Mouse (Mus musculus): Measurements from ENCODE around the gene Smpd1. TPM values are rescaled to one million over a fixed set of nuclear protein-coding genes. Genes with fewer than 3 reads are reported as not detected.

Gene Smpd1
- total RNA-seq, 2 experiments from 2014 or later, result 59.2 to 68.1 TPM

Other genes starting within 250 kb of the Smpd1 start
- gene Olfr689, start 243.2 kb upstream of the Smpd1 start, total RNA-seq (2021), result not detected
- not detected for gene Olfr690, start 220.3 kb upstream of the Smpd1 start, total RNA-seq (2021)
- gene Olfr691, start 212.1 kb upstream of the Smpd1 start, total RNA-seq (2021), result not detected
- not detected for gene Olfr692, start 186.1 kb upstream of the Smpd1 start, total RNA-seq (2021)
- not detected for gene Gm5901, start 179.3 kb upstream of the Smpd1 start, total RNA-seq (2021)
- 10 to 100 TPM; 24.3 to 29.4 TPM for gene Fam160a2, start 154.3 kb upstream of the Smpd1 start, total RNA-seq (2021)
- not detected for gene Cnga4, start 149.8 kb upstream of the Smpd1 start, total RNA-seq (2021)
- under 1 TPM in 1 of 2 experiments, not detected in 1; 0.12 TPM for gene Cckbr, start 128.6 kb upstream of the Smpd1 start, total RNA-seq (2021)
- gene Cavin3, start 72.1 kb upstream of the Smpd1 start, total RNA-seq (2021), result 10 to 100 TPM; 48.6 to 49.5 TPM
- gene Apbb1, start 27.3 kb downstream of the Smpd1 start, total RNA-seq (2021), result 10 to 100 TPM; 19.6 to 25.2 TPM
- 100 to 1,000 TPM; 313 to 789 TPM for gene Hpx, start 45.8 kb downstream of the Smpd1 start, total RNA-seq (2021)
- gene Trim3, start 79.2 kb downstream of the Smpd1 start, total RNA-seq (2021), result 10 to 100 TPM; 32.5 to 45.1 TPM
- 100 to 1,000 TPM; 129 to 132 TPM for gene Timm10b, start 85.7 kb downstream of the Smpd1 start, total RNA-seq (2021)
- 10 to 100 TPM; 48.3 to 57.8 TPM for gene Arfip2, start 86.1 kb downstream of the Smpd1 start, total RNA-seq (2021)
- 10 to 100 TPM in 1 of 2 experiments, 1 to 10 TPM in 1; 6.3 to 10.4 TPM for gene Gm45799, start 86.2 kb downstream of the Smpd1 start, total RNA-seq (2021)
- 1 to 10 TPM; 3.0 to 4.7 TPM for gene Dnhd1, start 96.5 kb downstream of the Smpd1 start, total RNA-seq (2021)
- 100 to 1,000 TPM; 135 to 139 TPM for gene Ilk, start 182.2 kb downstream of the Smpd1 start, total RNA-seq (2021)
- gene Rrp8, start 183.0 kb downstream of the Smpd1 start, total RNA-seq (2021), result 10 to 100 TPM; 15.3 to 17.6 TPM
- 100 to 1,000 TPM; 167 to 172 TPM for gene Taf10, start 190.0 kb downstream of the Smpd1 start, total RNA-seq (2021)
- 10 to 100 TPM; 65.5 to 68.8 TPM for gene Tpp1, start 197.9 kb downstream of the Smpd1 start, total RNA-seq (2021)
- 10 to 100 TPM; 11.8 to 17.1 TPM for gene Dchs1, start 233.3 kb downstream of the Smpd1 start, total RNA-seq (2021)

Data from adrenal gland, postnatal 10 days (tissue).